Mouse (Mus musculus) forebrain, embryonic 10.5 days (tissue): Measurements from ENCODE around the gene Cabp4. TPM values are rescaled to one million over a fixed set of nuclear protein-coding genes. Genes with fewer than 3 reads are reported as not detected.

Experiments used
- DNase-seq: peaks from one replicate; pipeline ENCODE4 v3.0.0-alpha.2; 2017; ENCODE audit warnings: low spot score; ENCODE audit errors: extremely low spot score
- H3K27ac ChIP-seq: fragments of 300-500 bp; sonication (generic); 2 replicates; pipeline ENCODE4 v1.5.1; 2016; ENCODE audit warnings: mild to moderate bottlenecking
- H3K27me3 ChIP-seq: fragments of 300-500 bp; sonication (generic); 2 replicates; pipeline ENCODE4 v1.6.1; 2016; ENCODE audit warnings: mild to moderate bottlenecking; ENCODE audit not compliant: poor library complexity, severe bottlenecking
- H3K36me3 ChIP-seq: fragments of 300-500 bp; sonication (generic); replicated peaks from 2 replicates; pipeline ENCODE4 v1.6.1; 2016; ENCODE audit warnings: mild to moderate bottlenecking, moderate library complexity
- H3K4me1 ChIP-seq: fragments of 300-500 bp; sonication (generic); 2 replicates; pipeline ENCODE4 v1.6.1; 2016
- H3K4me3 ChIP-seq: fragments of 300-500 bp; sonication (generic); 2 replicates; pipeline ENCODE4 v1.5.1; 2016; ENCODE audit warnings: mild to moderate bottlenecking, moderate library complexity
- H3K9me3 ChIP-seq: fragments of 300-500 bp; sonication (generic); 2 replicates; pipeline ENCODE4 v1.6.1; 2016; ENCODE audit warnings: mild to moderate bottlenecking, moderate library complexity
- WGBS: fragments of 180-500 bp; shearing (Covaris S2); methylation state at CpG from one replicate; pipeline ENCODE4 v1.1.7; 2016; 5-methylcytosine and 5-hydroxymethylcytosine counted together
- polyA plus RNA-seq: library from polyadenylated mRNA; unstranded; fragments of >200 nt; fragmentation: Nextera tagmentation; extraction: Ambion mirVana; gene quantifications from 2 replicates; pipeline ENCODE4 v1.2.1, GENCODE M21; 2016

Gene Cabp4
- polyA plus RNA-seq, 1 experiment from 2014 or later, result not detected

GRCm38 (mm10) chr19:4175368-4175947 is 31.6 kb upstream of the Cabp4 start, which contains the start of gene Carns1:
Carns1 (minus strand) TSS chr19:4175479.
- DNase-seq, result no peak

GRCm38 (mm10) chr19:4172925-4173324 is 29.1 kb upstream of the Cabp4 start:
- WGBS, result 62% methylated on average over 11 of the region's 11 CpGs
- H3K9me3 ChIP-seq, result no peaks in the 10 kb centered on the region
- peaks cover 39% of the 10 kb centered on the region for H3K4me1 ChIP-seq
- H3K27ac ChIP-seq, result no peak overlapping the region
- no peak for DNase-seq
- peaks cover 44% of the 10 kb centered on the region for H3K27me3 ChIP-seq
- no peaks in the 10 kb centered on the region for H3K36me3 ChIP-seq
- no peak overlapping the region for H3K4me3 ChIP-seq

More at GRCm38 (mm10) chr19:4175368-4175947, 31.6 kb upstream of the Cabp4 start, which contains the start of gene Carns1:
- H3K27me3 ChIP-seq, result peaks cover 40% of the 10 kb centered on the region
- H3K4me3 ChIP-seq, result peak within 1 kb of the TSS; percentile 31
- no peaks in the 10 kb centered on the region for H3K36me3 ChIP-seq
- H3K27ac ChIP-seq, result peak within 1 kb of the TSS; percentile 62
- no peaks in the 10 kb centered on the region for H3K9me3 ChIP-seq
- H3K4me1 ChIP-seq, result peaks cover 28% of the 10 kb centered on the region
- WGBS, result 4% methylated on average over 11 of the region's 11 CpGs

- peak overlapping the region; percentile 8; the same call in 1 of the 2 replicates for H3K4me3 ChIP-seq
- no peak for DNase-seq
- peaks cover 39% of the 10 kb centered on the region for H3K4me1 ChIP-seq
- H3K27me3 ChIP-seq, result peaks cover 40% of the 10 kb centered on the region
- 77% methylated on average over 13 of the region's 13 CpGs for WGBS
- no peaks in the 10 kb centered on the region for H3K36me3 ChIP-seq
- H3K9me3 ChIP-seq, result no peaks in the 10 kb centered on the region
- peak overlapping the region; percentile 37; the same call in 1 of the 2 replicates for H3K27ac ChIP-seq
These were observed 27.8 kb upstream of the Cabp4 start for GRCm38 (mm10) chr19:4171393-4172290.

GRCm38 (mm10) chr19:4170723-4171392 is 27.0 kb upstream of the Cabp4 start:
- peak overlapping the region; percentile 37; the same call in 1 of the 2 replicates for H3K27ac ChIP-seq
- WGBS, result 84% methylated on average over 10 of the region's 10 CpGs
- peaks cover 37% of the 10 kb centered on the region for H3K4me1 ChIP-seq
- H3K9me3 ChIP-seq, result no peaks in the 10 kb centered on the region
- H3K27me3 ChIP-seq, result peaks cover 33% of the 10 kb centered on the region
- no peak for DNase-seq
- H3K36me3 ChIP-seq, result no peaks in the 10 kb centered on the region
- peak overlapping the region; percentile 8; the same call in 1 of the 2 replicates for H3K4me3 ChIP-seq

- whole genome bisulfite sequencing, result 11% methylated on average over 26 of the region's 27 CpGs
- no peak for DNase-seq
- Histone ChIP-seq H3K27ac (peak overlapping the region; percentile 91), H3K36me3 (no peaks in the 10 kb centered on the region), H3K27me3 (peaks cover 28% of the 10 kb centered on the region; the same call in 1 of the 2 replicates), H3K9me3 (no peaks in the 10 kb centered on the region), H3K4me1 (peaks cover 27% of the 10 kb centered on the region), H3K4me3 (peak overlapping the region; percentile 57)
These were observed 26.0 kb upstream of the Cabp4 start for GRCm38 (mm10) chr19:4169810-4170209.

- Histone ChIP-seq H3K27me3 (peaks cover 24% of the 10 kb centered on the region; the same call in 1 of the 2 replicates), H3K4me3 (peak overlapping the region; percentile 57), H3K27ac (peak overlapping the region; percentile 91), H3K36me3 (no peaks in the 10 kb centered on the region), H3K9me3 (no peaks in the 10 kb centered on the region), H3K4me1 (peaks cover 27% of the 10 kb centered on the region)
- DNase-seq, result peak; percentile 100
- under 1% methylated on average over 43 of the region's 43 CpGs for WGBS
These were observed 25.5 kb upstream of the Cabp4 start for GRCm38 (mm10) chr19:4169378-4169784.

- no peak for DNase-seq
- WGBS, result 85% methylated on average over 9 of the region's 9 CpGs
These were observed 23.0 kb upstream of the Cabp4 start for GRCm38 (mm10) chr19:4166678-4167476.

GRCm38 (mm10) chr19:4164721-4165120 is 20.9 kb upstream of the Cabp4 start:
- H3K9me3 ChIP-seq, result no peaks in the 10 kb centered on the region
- no peak overlapping the region for H3K4me3 ChIP-seq
- no peak overlapping the region for H3K27ac ChIP-seq
- H3K36me3 ChIP-seq, result peaks cover 17% of the 10 kb centered on the region
- no peaks in the 10 kb centered on the region for H3K27me3 ChIP-seq
- peaks cover 21% of the 10 kb centered on the region for H3K4me1 ChIP-seq
- DNase-seq, result no peak
- WGBS, result 70% methylated on average over 2 of the region's 2 CpGs

More at GRCm38 (mm10) chr19:4166678-4167476, 23.0 kb upstream of the Cabp4 start:
- no peaks in the 10 kb centered on the region for H3K36me3 ChIP-seq
- H3K4me3 ChIP-seq, result no peak overlapping the region
- peaks cover 42% of the 10 kb centered on the region for H3K4me1 ChIP-seq
- H3K27me3 ChIP-seq, result peaks cover 18% of the 10 kb centered on the region; the same call in 1 of the 2 replicates
- H3K9me3 ChIP-seq, result no peaks in the 10 kb centered on the region
- no peak overlapping the region for H3K27ac ChIP-seq

- no peaks in the 10 kb centered on the region for H3K9me3 ChIP-seq
- DNase-seq, result no peak
- H3K27ac ChIP-seq, result no peak overlapping the region
- peak overlapping the region; percentile 75; the same call in 1 of the 2 replicates for H3K4me3 ChIP-seq
- 89% methylated on average over 3 of the region's 3 CpGs for WGBS
- H3K27me3 ChIP-seq, result no peaks in the 10 kb centered on the region
- peaks cover 23% of the 10 kb centered on the region for H3K36me3 ChIP-seq
- peaks cover 17% of the 10 kb centered on the region for H3K4me1 ChIP-seq
These were observed 20.3 kb upstream of the Cabp4 start for GRCm38 (mm10) chr19:4164100-4164499.

- Histone ChIP-seq H3K27me3 (no peaks in the 10 kb centered on the region), H3K4me1 (peaks cover 17% of the 10 kb centered on the region), H3K4me3 (peak overlapping the region; percentile 75), H3K27ac (peak overlapping the region; percentile 84), H3K9me3 (no peaks in the 10 kb centered on the region), H3K36me3 (peaks cover 29% of the 10 kb centered on the region)
- WGBS, result 37% methylated on average over 4 of the region's 4 CpGs
- no peak for DNase-seq
These were observed 19.7 kb upstream of the Cabp4 start for GRCm38 (mm10) chr19:4163543-4163887.

GRCm38 (mm10) chr19:4162646-4163542 is 19.1 kb upstream of the Cabp4 start, which contains the start of gene Rps6kb2:
Rps6kb2 (minus strand) TSS chr19:4163354.
- peaks cover 36% of the 10 kb centered on the region for H3K36me3 ChIP-seq
- peaks cover 17% of the 10 kb centered on the region for H3K4me1 ChIP-seq
- H3K27me3 ChIP-seq, result no peaks in the 10 kb centered on the region
- peak; percentile 95 for DNase-seq
- WGBS, result 6% methylated on average over 42 of the region's 42 CpGs
- H3K9me3 ChIP-seq, result no peaks in the 10 kb centered on the region
- H3K27ac ChIP-seq, result peak within 1 kb of the TSS; percentile 84
- peak within 1 kb of the TSS; percentile 75 for H3K4me3 ChIP-seq
